Mouse (Mus musculus): ENCODE measurements around the gene Mcm7. TPM values are rescaled to one million over a fixed set of nuclear protein-coding genes. Genes with fewer than 3 reads are reported as not detected.

The Mcm7 gene
- polyA plus RNA-seq, 1 experiment from 2014 or later = 373 TPM

GRCm38 (mm10) chr5:138194755-138195345, 22.6 kb upstream of the Mcm7 start:
- Histone ChIP-seq H3K27ac (ENCODE audit: low read depth, low read length) (peak overlapping the region; percentile 72), H3K4me3 (ENCODE audit: low read depth, low read length) (peak overlapping the region; percentile 68), H3K4me2 (ENCODE audit: low read depth, low read length, severe bottlenecking) (peak overlapping the region; percentile 99), H3K36me3 (ENCODE audit: control insufficient read depth, insufficient read depth, low read length) (peaks cover 3% of the 10 kb centered on the region; the same call in 1 of the 2 replicates), H3K4me1 (replicated peaks; ENCODE audit: control insufficient read depth, insufficient read depth, low read length) (no peaks in the 10 kb centered on the region), H3K9ac (ENCODE audit: low read length) (peak overlapping the region; percentile 90), H3K9me3 (ENCODE audit: control insufficient read depth, low read length) (no peaks in the 10 kb centered on the region), H3K27me3 (ENCODE audit: control insufficient read depth, insufficient read depth, low read length) (no peaks in the 10 kb centered on the region)
- 2% methylated on average over 29 of the region's 29 CpGs for WGBS
- DNase-seq (ENCODE audit: low spot score) (peak; percentile 71), ATAC-seq (replicated peaks; ENCODE audit: low FRiP score) (peak; percentile 71)

GRCm38 (mm10) chr5:138193771-138194727, 21.8 kb upstream of the Mcm7 start, which contains the start of gene Mblac1:
TSS of gene Mblac1 (plus strand) at chr5:138194314.
- Histone ChIP-seq H3K4me1 (replicated peaks; ENCODE audit: control insufficient read depth, insufficient read depth, low read length) (no peaks in the 10 kb centered on the region), H3K27ac (ENCODE audit: low read depth, low read length) (peak within 1 kb of the TSS; percentile 72), H3K9ac (ENCODE audit: low read length) (peak within 1 kb of the TSS; percentile 90), H3K9me3 (ENCODE audit: control insufficient read depth, low read length) (no peaks in the 10 kb centered on the region), H3K36me3 (ENCODE audit: control insufficient read depth, insufficient read depth, low read length) (peaks cover 3% of the 10 kb centered on the region; the same call in 1 of the 2 replicates), H3K4me3 (ENCODE audit: low read depth, low read length) (peak within 1 kb of the TSS; percentile 68), H3K4me2 (ENCODE audit: low read depth, low read length, severe bottlenecking) (peak within 1 kb of the TSS; percentile 99), H3K27me3 (ENCODE audit: control insufficient read depth, insufficient read depth, low read length) (no peaks in the 10 kb centered on the region)
- DNase-seq (ENCODE audit: low spot score) (peak; percentile 88), ATAC-seq (replicated peaks; ENCODE audit: low FRiP score) (peak; percentile 82)
- 8% methylated on average over 54 of the region's 54 CpGs for WGBS

- Histone ChIP-seq H3K27me3 (ENCODE audit: control insufficient read depth, insufficient read depth, low read length) (no peaks in the 10 kb centered on the region), H3K4me3 (ENCODE audit: low read depth, low read length) (peak overlapping the region; percentile 64), H3K9ac (ENCODE audit: low read length) (peak overlapping the region; percentile 82), H3K4me1 (replicated peaks; ENCODE audit: control insufficient read depth, insufficient read depth, low read length) (peaks cover 2% of the 10 kb centered on the region; the same call in 1 of the 2 replicates), H3K9me3 (ENCODE audit: control insufficient read depth, low read length) (no peaks in the 10 kb centered on the region), H3K27ac (ENCODE audit: low read depth, low read length) (peak overlapping the region; percentile 63; the same call in 1 of the 2 replicates), H3K36me3 (ENCODE audit: control insufficient read depth, insufficient read depth, low read length) (peaks cover 3% of the 10 kb centered on the region; the same call in 1 of the 2 replicates), H3K4me2 (ENCODE audit: low read depth, low read length, severe bottlenecking) (peak overlapping the region; percentile 79)
- ATAC-seq (replicated peaks; ENCODE audit: low FRiP score) (peak; percentile 84), DNase-seq (ENCODE audit: low spot score) (no peak)
- under 1% methylated on average over 10 of the region's 10 CpGs for WGBS
Observed at GRCm38 (mm10) chr5:138187661-138188306, 15.6 kb upstream of the Mcm7 start.

GRCm38 (mm10) chr5:138186950-138187638, 14.9 kb upstream of the Mcm7 start, which contains the start of the genes Taf6 and Cnpy4:
TSS of gene Taf6 (minus strand) at chr5:138187451.
TSS of gene Cnpy4 (plus strand) at chr5:138187485.
- Histone ChIP-seq H3K36me3 (ENCODE audit: control insufficient read depth, insufficient read depth, low read length) (peaks cover 3% of the 10 kb centered on the region; the same call in 1 of the 2 replicates), H3K4me2 (ENCODE audit: low read depth, low read length, severe bottlenecking) (peak within 1 kb of the TSS; percentile 79), H3K9me3 (ENCODE audit: control insufficient read depth, low read length) (no peaks in the 10 kb centered on the region), H3K9ac (ENCODE audit: low read length) (peak within 1 kb of the TSS; percentile 82), H3K4me1 (replicated peaks; ENCODE audit: control insufficient read depth, insufficient read depth, low read length) (peaks cover 2% of the 10 kb centered on the region; the same call in 1 of the 2 replicates), H3K27me3 (ENCODE audit: control insufficient read depth, insufficient read depth, low read length) (no peaks in the 10 kb centered on the region), H3K27ac (ENCODE audit: low read depth, low read length) (peak within 1 kb of the TSS; percentile 63; the same call in 1 of the 2 replicates), H3K4me3 (ENCODE audit: low read depth, low read length) (peak within 1 kb of the TSS; percentile 64)
- 0% methylated on average over 31 of the region's 31 CpGs for WGBS
- peak; percentile 87 for DNase-seq (ENCODE audit: low spot score)
- ATAC-seq (replicated peaks; ENCODE audit: low FRiP score) = peak; percentile 87

GRCm38 (mm10) chr5:138173217-138173616, 995 bp upstream of the Mcm7 start:
- Histone ChIP-seq H3K9ac (ENCODE audit: low read length) (no peak overlapping the region; the same call in 1 of the 2 replicates), H3K4me1 (replicated peaks; ENCODE audit: control insufficient read depth, insufficient read depth, low read length) (peaks cover 10% of the 10 kb centered on the region; the same call in 1 of the 2 replicates), H3K4me2 (ENCODE audit: low read depth, low read length, severe bottlenecking) (no peak overlapping the region), H3K36me3 (ENCODE audit: control insufficient read depth, insufficient read depth, low read length) (peaks cover 21% of the 10 kb centered on the region), H3K27ac (ENCODE audit: low read depth, low read length) (no peak overlapping the region), H3K4me3 (ENCODE audit: low read depth, low read length) (no peak overlapping the region), H3K9me3 (ENCODE audit: control insufficient read depth, low read length) (no peaks in the 10 kb centered on the region), H3K27me3 (ENCODE audit: control insufficient read depth, insufficient read depth, low read length) (no peaks in the 10 kb centered on the region)
- ATAC-seq (replicated peaks; ENCODE audit: low FRiP score) = no peak
- WGBS = 98% methylated on average over 3 of the region's 3 CpGs
- no peak for DNase-seq (ENCODE audit: low spot score)

- H3K4me3 ChIP-seq (ENCODE audit: low read depth, low read length) = peak overlapping the region; percentile 77
- peak; percentile 98 for DNase-seq (ENCODE audit: low spot score)
- peaks cover 10% of the 10 kb centered on the region; the same call in 1 of the 2 replicates for H3K4me1 ChIP-seq (replicated peaks; ENCODE audit: control insufficient read depth, insufficient read depth, low read length)
- peaks cover 34% of the 10 kb centered on the region for H3K36me3 ChIP-seq (ENCODE audit: control insufficient read depth, insufficient read depth, low read length)
- H3K9ac ChIP-seq (ENCODE audit: low read length) = peak overlapping the region; percentile 91
- under 1% methylated on average over 47 of the region's 47 CpGs for WGBS
- H3K9me3 ChIP-seq (ENCODE audit: control insufficient read depth, low read length) = no peaks in the 10 kb centered on the region
- H3K4me2 ChIP-seq (ENCODE audit: low read depth, low read length, severe bottlenecking) = peak overlapping the region; percentile 60
- peak; percentile 90 for ATAC-seq (replicated peaks; ENCODE audit: low FRiP score)
- H3K27ac ChIP-seq (ENCODE audit: low read depth, low read length) = peak overlapping the region; percentile 97
- H3K27me3 ChIP-seq (ENCODE audit: control insufficient read depth, insufficient read depth, low read length) = no peaks in the 10 kb centered on the region
Observed at GRCm38 (mm10) chr5:138170936-138171561, 1.2 kb downstream of the Mcm7 start.

- no peak overlapping the region for H3K4me3 ChIP-seq (ENCODE audit: low read depth, low read length)
- DNase-seq (ENCODE audit: low spot score) (no peak), ATAC-seq (replicated peaks; ENCODE audit: low FRiP score) (no peak)
- H3K27me3 ChIP-seq (ENCODE audit: control insufficient read depth, insufficient read depth, low read length) = no peaks in the 10 kb centered on the region
- no peak overlapping the region for H3K4me2 ChIP-seq (ENCODE audit: low read depth, low read length, severe bottlenecking)
- peaks cover 8% of the 10 kb centered on the region; the same call in 1 of the 2 replicates for H3K4me1 ChIP-seq (replicated peaks; ENCODE audit: control insufficient read depth, insufficient read depth, low read length)
- H3K27ac ChIP-seq (ENCODE audit: low read depth, low read length) = no peak overlapping the region
- peaks cover 40% of the 10 kb centered on the region for H3K36me3 ChIP-seq (ENCODE audit: control insufficient read depth, insufficient read depth, low read length)
- no peak overlapping the region for H3K9ac ChIP-seq (ENCODE audit: low read length)
- WGBS = 81% methylated on average over 8 of the region's 8 CpGs
- no peaks in the 10 kb centered on the region for H3K9me3 ChIP-seq (ENCODE audit: control insufficient read depth, low read length)
Observed at GRCm38 (mm10) chr5:138165594-138165993, 6.6 kb downstream of the Mcm7 start.
